In the genomic region with DNA sequence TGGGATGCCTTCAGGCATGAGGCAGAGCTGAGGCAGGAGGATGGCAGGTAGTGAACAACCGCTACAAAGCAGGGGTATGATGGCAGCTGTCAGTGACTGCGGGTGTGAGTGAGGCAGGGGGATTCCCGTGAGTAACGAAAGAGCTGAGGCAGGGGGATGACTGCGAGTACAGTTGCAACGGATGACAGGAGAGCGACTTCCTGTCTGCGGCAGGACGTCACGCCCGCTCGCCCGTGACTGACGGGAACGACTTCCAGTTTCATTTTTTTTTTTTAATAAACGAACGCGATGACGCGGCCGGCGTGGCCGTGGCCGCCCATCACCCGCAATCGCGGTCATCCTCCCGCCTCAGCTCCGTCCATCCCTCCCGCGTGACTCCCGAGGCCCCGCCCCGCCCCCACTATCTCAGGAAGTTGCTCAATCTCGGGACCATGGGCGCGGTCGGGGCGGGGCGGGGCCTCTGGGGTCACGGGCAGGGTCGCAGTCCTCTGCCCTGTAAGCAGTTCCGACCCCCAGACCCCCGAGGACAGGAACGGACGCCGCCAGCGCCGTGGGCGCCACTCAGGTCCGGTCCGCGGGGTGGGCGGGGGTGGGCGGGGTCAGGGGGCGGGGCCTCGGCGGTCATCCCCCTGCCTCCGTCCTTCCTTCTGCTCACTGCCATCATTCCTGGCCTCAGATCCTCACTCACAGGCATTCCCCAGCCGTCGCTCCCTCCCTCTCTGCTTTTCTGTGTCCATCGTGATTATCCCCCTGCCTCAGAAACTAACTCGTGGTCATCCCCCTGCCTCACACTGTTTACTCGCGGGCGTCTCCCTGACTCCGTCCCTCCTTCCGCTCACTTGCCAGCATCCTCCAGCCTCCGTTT, we compare ENCODE assay signal across 8 mouse cellular contexts. TPM values are rescaled to one million over a fixed set of nuclear protein-coding genes. Genes with fewer than 3 reads are reported as not detected.
DNase-seq lines count a peak whose midpoint lies in the region; ATAC-seq and TF ChIP-seq lines count a peak whose summit lies in the region.

A gene (plus strand): TSS at position 328 of the 865 bp plus-strand sequence.

- H3K27me3 ChIP-seq in C2C12 (ENCODE audit: control insufficient read depth, insufficient read depth, insufficient read length) = no peaks in the 10 kb centered on the region
- no peaks in the 10 kb centered on the region for H3K27me3 ChIP-seq in forebrain, embryonic 10.5 days (ENCODE audit: poor library complexity, severe bottlenecking)
- no peaks in the 10 kb centered on the region for H3K27me3 ChIP-seq in heart, embryonic 14.5 days (ENCODE audit: control insufficient read depth, insufficient read depth, low read length)
- H3K27me3 ChIP-seq in liver, postnatal 0 days (ENCODE audit: insufficient read depth, low read length) = no peaks in the 10 kb centered on the region
- no peaks in the 10 kb centered on the region for H3K27me3 ChIP-seq in neural tube, embryonic 13.5 days

- peak within 1 kb of the TSS; percentile 64 for H3ac ChIP-seq in C2C12 (ENCODE audit: control insufficient read depth, insufficient read length, low read depth)

- H3K9me3 ChIP-seq in forebrain, embryonic 10.5 days = peaks cover 58% of the 10 kb centered on the region
- peaks cover 47% of the 10 kb centered on the region for H3K9me3 ChIP-seq in heart, embryonic 14.5 days (ENCODE audit: control insufficient read depth, low read length)
- peaks cover 39% of the 10 kb centered on the region for H3K9me3 ChIP-seq in liver, postnatal 0 days (ENCODE audit: low read length)
- H3K9me3 ChIP-seq in neural tube, embryonic 13.5 days = peaks cover 46% of the 10 kb centered on the region

- H3K36me3 ChIP-seq in C2C12 (ENCODE audit: control insufficient read depth, insufficient read depth) = no peaks in the 10 kb centered on the region
- peaks cover 33% of the 10 kb centered on the region for H3K36me3 ChIP-seq in forebrain, embryonic 10.5 days (replicated peaks)
- H3K36me3 ChIP-seq in heart, embryonic 14.5 days (ENCODE audit: control insufficient read depth, insufficient read depth, low read length) = no peaks in the 10 kb centered on the region
- H3K36me3 ChIP-seq in liver, postnatal 0 days (replicated peaks; ENCODE audit: insufficient read depth, low read length) = no peaks in the 10 kb centered on the region
- H3K36me3 ChIP-seq in neural tube, embryonic 13.5 days = peaks cover 4% of the 10 kb centered on the region; the same call in 1 of the 2 replicates

- TF ChIP-seq POLR2A in bone marrow, adult 2 months (IDR thresholded peaks at IDR 0.05; ENCODE audit: borderline replicate concordance, control insufficient read depth, low read depth, low read length) = 0 out of 2 replicates have a peak, but pooled peaks have one; percentile 6

- no peaks in the 10 kb centered on the region for H3K79me3 ChIP-seq in C2C12 (ENCODE audit: low read depth)

- H3K4me2 ChIP-seq in heart, embryonic 14.5 days (ENCODE audit: low read length) = peak within 1 kb of the TSS; percentile 90
- H3K4me2 ChIP-seq in liver, postnatal 0 days (ENCODE audit: low read depth, low read length) = peak within 1 kb of the TSS; percentile 74
- H3K4me2 ChIP-seq in neural tube, embryonic 13.5 days = peak within 1 kb of the TSS; percentile 75

- TF ChIP-seq CTCF in C2C12 (IDR thresholded peaks at IDR 0.05; ENCODE audit: control insufficient read depth, insufficient read depth, insufficient read length) = no peak
- TF ChIP-seq CTCF in bone marrow, adult 2 months (IDR thresholded peaks at IDR 0.05; ENCODE audit: control insufficient read depth, insufficient read depth, low read length) = no peak
- no peak for TF ChIP-seq CTCF in liver, postnatal 0 days (IDR thresholded peaks at IDR 0.05; ENCODE audit: low read depth)

- peak within 1 kb of the TSS; percentile 46 for H3K4me3 ChIP-seq in C2C12 (ENCODE audit: insufficient read depth, poor library complexity, severe bottlenecking)
- H3K4me3 ChIP-seq in bone marrow, adult 2 months (replicated peaks; ENCODE audit: control insufficient read depth, low read depth, low read length) = peak within 1 kb of the TSS; percentile 93
- H3K4me3 ChIP-seq in forebrain, embryonic 10.5 days = peak within 1 kb of the TSS; percentile 69
- H3K4me3 ChIP-seq in heart, embryonic 14.5 days (ENCODE audit: control insufficient read depth in 1 of 2, insufficient read depth in 1 of 2, low read depth in 1 of 2, low read length in 2 of 2) = peak within 1 kb of the TSS; percentile 53 to 57
- H3K4me3 ChIP-seq in liver, postnatal 0 days (ENCODE audit: low read depth, low read length) = peak within 1 kb of the TSS; percentile 60
- H3K4me3 ChIP-seq in neural tube, embryonic 13.5 days = peak within 1 kb of the TSS; percentile 60

- TF ChIP-seq EP300 in liver, postnatal 0 days (IDR thresholded peaks at IDR 0.05; ENCODE audit: low read depth) = no peak

- 3% methylated on average over 67 of the region's 69 CpGs for WGBS in bone marrow, adult 2 months
- WGBS in forebrain, embryonic 10.5 days = 3% methylated on average over 64 of the region's 69 CpGs
- 2% methylated on average over 67 of the region's 69 CpGs for WGBS in heart, embryonic 14.5 days
- 4% methylated on average over 52 of the region's 69 CpGs for WGBS in liver, postnatal 0 days (ENCODE audit: insufficient replicate concordance)
- WGBS in neural tube, embryonic 13.5 days = 3% methylated on average over 69 of the region's 69 CpGs

- H3K27ac ChIP-seq in bone marrow, adult 2 months (ENCODE audit: control insufficient read depth, insufficient read depth, low read depth, low read length, poor library complexity) = peak within 1 kb of the TSS; percentile 93
- peak within 1 kb of the TSS; percentile 88 for H3K27ac ChIP-seq in forebrain, embryonic 10.5 days
- H3K27ac ChIP-seq in heart, embryonic 14.5 days (replicated peaks in 1 of 2; ENCODE audit: control insufficient read depth in 1 of 2, insufficient read depth in 1 of 2, low read depth in 2 of 2, low read length in 2 of 2) = peak within 1 kb of the TSS; percentile 55 to 67
- peak within 1 kb of the TSS; percentile 80 for H3K27ac ChIP-seq in liver, postnatal 0 days (ENCODE audit: low read depth)
- peak within 1 kb of the TSS; percentile 78 for H3K27ac ChIP-seq in neural tube, embryonic 13.5 days (replicated peaks)

- H3K79me2 ChIP-seq in C2C12 (ENCODE audit: control insufficient read depth, insufficient read depth) = no peaks in the 10 kb centered on the region

- H3K9ac ChIP-seq in heart, embryonic 14.5 days (ENCODE audit: low read length) = peak within 1 kb of the TSS; percentile 65
- peak within 1 kb of the TSS; percentile 60 for H3K9ac ChIP-seq in liver, postnatal 0 days (replicated peaks)
- peak within 1 kb of the TSS; percentile 75 for H3K9ac ChIP-seq in neural tube, embryonic 13.5 days

- peak; percentile 44 for ATAC-seq in heart, embryonic 14.5 days (ENCODE audit: insufficient number of reproducible peaks, insufficient read depth, low FRiP score, low read depth)
- peak; percentile 52 for ATAC-seq in liver, postnatal 0 days
- peak; percentile 52 for ATAC-seq in neural tube, embryonic 13.5 days (ENCODE audit: low read depth)

- H3K4me1 ChIP-seq in bone marrow, adult 2 months (ENCODE audit: control insufficient read depth, insufficient read depth, low read length) = no peaks in the 10 kb centered on the region
- peaks cover 11% of the 10 kb centered on the region for H3K4me1 ChIP-seq in forebrain, embryonic 10.5 days
- H3K4me1 ChIP-seq in heart, embryonic 14.5 days (ENCODE audit: control insufficient read depth in 2 of 2, insufficient read depth in 2 of 2, low read length in 2 of 2) = no peaks in the 10 kb centered on the region; a peak in 1 of 4 replicates
- no peaks in the 10 kb centered on the region for H3K4me1 ChIP-seq in liver, postnatal 0 days (ENCODE audit: insufficient read depth)
- peaks cover 5% of the 10 kb centered on the region for H3K4me1 ChIP-seq in neural tube, embryonic 13.5 days (replicated peaks)

- peak; percentile 74 for DNase-seq in forebrain, embryonic 10.5 days (ENCODE audit: extremely low spot score, low spot score)
- DNase-seq in kidney, postnatal 10 days = peak; percentile 88
- peak; percentile 83 for DNase-seq in liver, postnatal 0 days
- peak; percentile 79 for DNase-seq in testis, postnatal 14 days (ENCODE audit: low spot score)

TF ChIP-seq in C2C12, 6 proteins besides CTCF, POLR2A, EP300 and RAD21:
- TF ChIP-seq MAX (IDR thresholded peaks at IDR 0.05) (no peak), CEBPB (IDR thresholded peaks at IDR 0.05; ENCODE audit: low read depth) (peak; percentile 63)

RNA-seq across cellular contexts. Expression of the gene that starts here (rescaled TPM):
- polyA plus RNA-seq in C2C12 (2012; fragmentation: generic; extraction: Trizol) = 22.8 TPM
- 44.2 and 82.3 TPM in 2 replicates for polyA plus RNA-seq in bone marrow, adult 2 months (2011; ENCODE audit: insufficient read depth, insufficient read length, low replicate concordance, missing spikeins)
- polyA plus RNA-seq in forebrain, embryonic 10.5 days (2016; fragmentation: Nextera tagmentation; extraction: Ambion mirVana) = 1.6 and 2.2 TPM in 2 replicates
- 2.7 and 2.9 TPM in 2 replicates for polyA plus RNA-seq in heart, embryonic 14.5 days (2014; fragmentation: Nextera tagmentation; extraction: Ambion mirVana)
- polyA plus RNA-seq in liver, postnatal 0 days (2015; fragmentation: Nextera tagmentation; extraction: Ambion mirVana) = 2.9 and 3.2 TPM in 2 replicates
- polyA plus RNA-seq in neural tube, embryonic 13.5 days (2015; fragmentation: Nextera tagmentation; extraction: Ambion mirVana) = 1.2 and 3.0 TPM in 2 replicates

Comparison
In these comparisons a context has a peak if more than half of its experiments do, and no peak if none do; other contexts are left out.
1. Peak in every context shown above with its lines: DNase-seq, ATAC-seq, H3K4me3 ChIP-seq and H3K27ac ChIP-seq.